Mouse (Mus musculus) CH12.LX (cell line): Measurements from ENCODE around the gene Tspan12. TPM values are rescaled to one million over a fixed set of nuclear protein-coding genes. Genes with fewer than 3 reads are reported as not detected.

Experiments used
- DNase-seq: peaks from one replicate; pipeline ENCODE4 v3.0.0-alpha.2; 2013; ENCODE audit errors: extremely low read depth
- H3K27ac ChIP-seq: 2 replicates; pipeline ENCODE4 v1.5.1; 2012; ENCODE audit warnings: low read depth, mild to moderate bottlenecking, control low read depth, moderate library complexity; ENCODE audit not compliant: insufficient read depth
- H3K27me3 ChIP-seq: replicated peaks from 2 replicates; pipeline ENCODE3; 2012; ENCODE audit warnings: inconsistent platforms
- H3K36me3 ChIP-seq, 2 experiments: replicated peaks in 1 of 2; 2 replicates each; pipeline versions ENCODE3 to v1.6.1; 2012; ENCODE audit warnings: inconsistent platforms in 1 of 2, low read length in 1 of 2, mild to moderate bottlenecking in 1 of 2, mixed read lengths in 1 of 2, moderate library complexity in 1 of 2; ENCODE audit not compliant: control insufficient read depth in 1 of 2, insufficient read depth in 1 of 2
- H3K4me1 ChIP-seq, 2 experiments: 2 replicates each; pipeline ENCODE4 v1.6.1; 2012; ENCODE audit warnings: inconsistent platforms in 1 of 2, moderate library complexity in 1 of 2; ENCODE audit not compliant: insufficient read depth in 2 of 2, control insufficient read depth in 1 of 2
- H3K4me2 ChIP-seq: 2 replicates; pipeline ENCODE4 v1.6.1; 2012; ENCODE audit warnings: low read depth, mild to moderate bottlenecking, control low read depth; ENCODE audit not compliant: poor library complexity, insufficient read depth, severe bottlenecking
- H3K4me3 ChIP-seq, 3 experiments: fragments of 150-350 bp in 1 of 3; sonication (generic) in 1 of 3; replicated peaks in 1 of 3; 2 replicates each; pipeline versions ENCODE3 to v1.5.1; 2011 to 2012; ENCODE audit warnings: low read depth in 2 of 3, low read length in 2 of 3, mild to moderate bottlenecking in 2 of 3, moderate library complexity in 2 of 3, control low read depth in 1 of 3, improper control_type of control experiment in 1 of 3, inconsistent platforms in 1 of 3, mixed read lengths in 1 of 3; ENCODE audit not compliant: poor library complexity in 1 of 3
- H3K79me2 ChIP-seq: replicated peaks from 2 replicates; pipeline ENCODE4 v1.6.1; 2012; ENCODE audit warnings: mild to moderate bottlenecking, moderate library complexity; ENCODE audit not compliant: control insufficient read depth, poor library complexity, insufficient read depth, severe bottlenecking; ENCODE audit errors: extremely low read depth
- H3K9ac ChIP-seq: 2 replicates; pipeline ENCODE4 v1.6.1; 2012; ENCODE audit warnings: low read depth, mild to moderate bottlenecking, control low read depth, moderate library complexity; ENCODE audit not compliant: insufficient read depth
- H3K9me3 ChIP-seq: replicated peaks from 2 replicates; pipeline ENCODE3; 2012; ENCODE audit warnings: low read length, inconsistent platforms, mixed read lengths
- CHD2 ChIP-seq: IDR thresholded peaks from 2 replicates; pipeline ENCODE4 v1.6.1; 2011; ENCODE audit warnings: low read length, improper control_type of control experiment
- E2F4 ChIP-seq: IDR thresholded peaks from 2 replicates; pipeline ENCODE4 v1.6.1; 2011; ENCODE audit warnings: low read depth, low read length, improper control_type of control experiment; ENCODE audit not compliant: insufficient replicate concordance
- EP300 ChIP-seq: IDR thresholded peaks from 2 replicates; pipeline ENCODE4 v1.6.1; 2011; ENCODE audit warnings: low read length, improper control_type of control experiment
- ETS1 ChIP-seq: conservative IDR thresholded peaks from 2 replicates; pipeline ENCODE4 v1.6.1; 2012; ENCODE audit warnings: low read depth, mild to moderate bottlenecking, inconsistent platforms, low read length, improper control_type of control experiment, moderate library complexity
- GABPA ChIP-seq: IDR thresholded peaks from 2 replicates; pipeline ENCODE4 v1.6.1; 2012; ENCODE audit warnings: low read depth, low read length, improper control_type of control experiment, inconsistent platforms; ENCODE audit not compliant: insufficient replicate concordance
- IRF4 ChIP-seq: IDR thresholded peaks from 2 replicates; pipeline ENCODE4 v1.6.1; 2014; ENCODE audit warnings: low read depth, mild to moderate bottlenecking, inconsistent platforms, low read length, improper control_type of control experiment
- JUND ChIP-seq: conservative IDR thresholded peaks from 2 replicates; pipeline ENCODE4 v1.6.1; 2011; ENCODE audit warnings: low read depth, low read length, improper control_type of control experiment
- MAFK ChIP-seq: IDR thresholded peaks from 2 replicates; pipeline ENCODE4 v1.6.1; 2011; ENCODE audit warnings: low read length, improper control_type of control experiment; ENCODE audit not compliant: insufficient replicate concordance
- MAX ChIP-seq: IDR thresholded peaks from 2 replicates; pipeline ENCODE4 v1.6.1; 2011; ENCODE audit warnings: low read length, improper control_type of control experiment
- MEF2A ChIP-seq: IDR thresholded peaks from 2 replicates; pipeline ENCODE4 v1.6.1; 2014; ENCODE audit warnings: low read depth, mild to moderate bottlenecking, inconsistent platforms, low read length, improper control_type of control experiment, borderline replicate concordance
- MXI1 ChIP-seq: IDR thresholded peaks from 2 replicates; pipeline ENCODE4 v1.6.1; 2011; ENCODE audit warnings: mild to moderate bottlenecking, low read depth, low read length, improper control_type of control experiment
- MYC ChIP-seq: IDR thresholded peaks from 2 replicates; pipeline ENCODE4 v1.6.1; 2011; ENCODE audit warnings: low read depth, mild to moderate bottlenecking, improper control_type of control experiment, low read length
- NELFE ChIP-seq: IDR thresholded peaks from 2 replicates; pipeline ENCODE4 v1.6.1; 2011; ENCODE audit warnings: low read depth, low read length, improper control_type of control experiment
- PAX5 ChIP-seq: IDR thresholded peaks from 2 replicates; pipeline ENCODE4 v1.6.1; 2012; ENCODE audit warnings: low read length, inconsistent platforms, mixed read lengths
- POLR2AphosphoS2 ChIP-seq: IDR thresholded peaks from 2 replicates; pipeline ENCODE4 v1.6.1; 2011; ENCODE audit warnings: low read depth, low read length, improper control_type of control experiment
- RAD21 ChIP-seq: IDR thresholded peaks from 2 replicates; pipeline ENCODE4 v1.6.1; 2011; ENCODE audit warnings: low read depth, mild to moderate bottlenecking, low read length, improper control_type of control experiment, moderate library complexity
- SMC3 ChIP-seq: IDR thresholded peaks from 2 replicates; pipeline ENCODE4 v1.6.1; 2011; ENCODE audit warnings: low read depth, low read length, improper control_type of control experiment
- TCF12 ChIP-seq: IDR thresholded peaks from 2 replicates; pipeline ENCODE4 v1.6.1; 2014; ENCODE audit warnings: low read depth, mild to moderate bottlenecking, inconsistent platforms, low read length, improper control_type of control experiment
- UBTF ChIP-seq: IDR thresholded peaks from 2 replicates; pipeline ENCODE4 v1.6.1; 2012; ENCODE audit warnings: low read depth, mild to moderate bottlenecking, inconsistent platforms, low read length, improper control_type of control experiment, moderate library complexity
- ZC3H11A ChIP-seq: IDR thresholded peaks from 2 replicates; pipeline ENCODE4 v1.6.1; 2012; ENCODE audit warnings: low read depth, mild to moderate bottlenecking, inconsistent platforms, low read length, improper control_type of control experiment
- ZMIZ1 ChIP-seq: IDR thresholded peaks from 2 replicates; pipeline ENCODE4 v1.6.1; 2012; ENCODE audit warnings: low read depth, mild to moderate bottlenecking, inconsistent platforms, low read length, improper control_type of control experiment
- ZNF384 ChIP-seq: IDR thresholded peaks from 2 replicates; pipeline ENCODE4 v1.6.1; 2012; ENCODE audit warnings: low read depth, low read length, improper control_type of control experiment, inconsistent platforms
- dilution Hi-C: fragments of 300-500 bp; cut with MboI; formaldehyde crosslinking; loops from 2 replicates; pipeline ENCODE4 v1.14.3; 2020; ENCODE audit warnings: low sequenced_read_pairs; ENCODE audit not compliant: extremely low pct_unique_long_range_greater_than_20kb, extremely low pct_ligation_motif_present
- in situ Hi-C: fragments of 300-500 bp; cut with MboI; formaldehyde crosslinking; loops from 3 replicates; pipeline ENCODE4 v1.14.3; 2019; ENCODE audit warnings: low sequenced_read_pairs, low pct_ligation_motif_present, low pct_unique_long_range_greater_than_20kb, mixed read lengths
- polyA plus RNA-seq: library from polyadenylated mRNA; unstranded; fragments of >175 nt; gene quantifications from 2 replicates; pipeline ENCODE4 v1.2.1, GENCODE M21; 2012; ENCODE audit warnings: low read depth; ENCODE audit not compliant: insufficient read length
- total RNA-seq, 2 experiments: library from RNA; depleted of rRNA; stranded (reverse); fragments of 300-350 nt in 1 of 2; fragments of >200 nt in 1 of 2; gene quantifications; 2 replicates each; pipeline ENCODE4 v1.2.3; 2012 to 2014

Tspan12 gene
- total and polyA plus RNA-seq, 3 experiments = not detected

GRCm38 (mm10) chr6:21839976-21840775, 12.1 kb downstream of the Tspan12 start:
- no peaks in the 10 kb centered on the region for H3K4me1 ChIP-seq
- in situ Hi-C loops = no loop called here
- no peaks in the 10 kb centered on the region for H3K79me2 ChIP-seq

DNA sequence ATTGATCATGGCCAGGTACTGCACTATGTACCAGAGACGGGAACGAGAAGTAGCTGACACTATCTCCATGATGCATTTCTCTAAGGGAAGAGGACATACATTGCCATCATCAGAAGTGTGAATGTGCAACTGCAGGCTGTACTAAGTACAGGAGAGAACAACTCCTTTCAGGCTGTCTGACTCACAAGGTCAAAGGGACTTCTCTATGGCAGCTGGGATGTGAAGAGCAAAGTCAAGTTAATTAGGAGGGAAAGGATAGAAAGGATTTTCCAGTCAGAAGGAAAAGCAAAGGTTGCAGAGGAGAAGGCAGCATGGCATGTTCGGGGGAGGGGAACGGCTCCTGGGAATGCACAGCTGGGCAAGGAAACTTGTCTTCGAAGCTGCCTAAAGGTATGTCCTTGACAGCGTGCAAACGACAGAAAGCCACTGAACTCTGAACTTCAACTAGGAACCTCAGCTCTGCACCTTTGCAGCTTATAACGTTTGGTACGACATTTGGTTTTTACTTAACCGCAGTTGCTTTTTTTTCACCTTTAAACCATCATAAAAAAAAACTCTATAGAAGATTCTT, 13.0 kb downstream of the Tspan12 start:
- Histone ChIP-seq H3K36me3 (no peaks in the 10 kb centered on the region), H3K4me3 (no peak overlapping the region), H3K4me2 (no peak overlapping the region), H3K9ac (no peak overlapping the region), H3K9me3 (no peaks in the 10 kb centered on the region), H3K4me1 (no peaks in the 10 kb centered on the region), H3K79me2 (no peaks in the 10 kb centered on the region), H3K27me3 (no peaks in the 10 kb centered on the region), H3K27ac (no peak overlapping the region)
- in situ Hi-C loops = no loop called here
- dilution Hi-C loops = no loop called here
- DNase-seq = no peak
- no peak for TF ChIP-seq MAFK
- TF ChIP-seq EP300 = no peak
- no peak for TF ChIP-seq E2F4
- TF ChIP-seq IRF4 = no peak
- TF ChIP-seq MYC = no peak
- no peak for TF ChIP-seq ETS1
- TF ChIP-seq TCF12 = no peak
- no peak for TF ChIP-seq POLR2AphosphoS2
- TF ChIP-seq MEF2A = no peak
- no peak for TF ChIP-seq RAD21
- no peak for TF ChIP-seq ZNF384
- TF ChIP-seq UBTF = no peak
- no peak for TF ChIP-seq CHD2
- TF ChIP-seq NELFE = no peak

More at GRCm38 (mm10) chr6:21839976-21840775, 12.1 kb downstream of the Tspan12 start:
- no peak for TF ChIP-seq E2F4
- no peak for TF ChIP-seq JUND
- no peak for TF ChIP-seq MXI1
- no peak for TF ChIP-seq GABPA
- no peak for TF ChIP-seq ZC3H11A
- TF ChIP-seq MYC = no peak
- no peak for TF ChIP-seq MAX
- no peak for TF ChIP-seq PAX5
- no peak for TF ChIP-seq ZMIZ1
- TF ChIP-seq SMC3 = no peak
- DNase-seq = no peak
- H3K27me3 ChIP-seq = no peaks in the 10 kb centered on the region
- H3K4me3 ChIP-seq = no peak overlapping the region
- no peak overlapping the region for H3K9ac ChIP-seq
- dilution Hi-C loops = no loop called here
- no peaks in the 10 kb centered on the region for H3K9me3 ChIP-seq
- no peak overlapping the region for H3K4me2 ChIP-seq
- H3K27ac ChIP-seq = no peak overlapping the region
- H3K36me3 ChIP-seq = no peaks in the 10 kb centered on the region
